Mouse (Mus musculus): ENCODE results near the gene Ldlrad3.

DNA sequence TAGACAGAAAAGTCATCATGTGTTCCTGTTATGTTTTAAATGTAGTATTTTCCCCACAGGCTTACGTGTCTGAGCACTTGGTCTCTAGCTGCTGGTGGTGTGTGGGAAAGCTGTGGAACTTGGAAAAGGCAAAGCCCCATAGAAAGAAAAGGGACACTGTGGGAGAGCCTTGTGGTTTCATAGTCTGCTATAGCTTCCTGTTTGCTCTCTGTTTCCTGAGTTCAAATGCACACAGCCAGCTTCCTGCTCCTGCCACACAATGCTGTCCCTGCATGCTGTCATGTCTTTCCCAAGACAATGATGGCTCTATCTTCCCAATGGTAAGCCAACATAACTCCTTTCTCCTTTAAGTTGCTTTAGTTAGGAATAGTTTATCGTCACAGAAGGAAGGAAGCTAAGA lies 194.5 kb downstream of the Ldlrad3 start:
- no peak for TF ChIP-seq CTCF (IDR thresholded peaks at IDR 0.05; ENCODE audit: control insufficient read depth, insufficient read depth, low read length)
- no peak for TF ChIP-seq POLR2A (IDR thresholded peaks at IDR 0.05; ENCODE audit: borderline replicate concordance, control insufficient read depth, low read depth, low read length)

All from bone marrow, adult 2 months (tissue).